Mouse (Mus musculus) layer of hippocampus, postnatal 10 days (tissue): ENCODE measurements around the gene Eif3a. TPM values are rescaled to one million over a fixed set of nuclear protein-coding genes. Genes with fewer than 3 reads are reported as not detected.

ENCODE experiments used
- DNase-seq, 2 experiments: peaks; one replicate each; pipeline ENCODE4 v3.0.0; 2021; ENCODE audit warnings: low spot score in 2 of 2
- microRNA-seq, 2 experiments: library from miRNA; unstranded; fragments of <30 nt; microRNA quantifications; one replicate each; pipeline ENCODE4 v1.2.0; 2021
- total RNA-seq, 2 experiments: library from RNA; stranded (reverse); gene quantifications; 2 replicates each; pipeline ENCODE4 v1.2.3; 2021

The Eif3a gene
- total RNA-seq, 2 experiments from 2014 or later = 137 to 143 TPM

- no peak for DNase-seq
Measured at GRCm38 (mm10) chr19:60758896-60759835, 31.3 kb downstream of the Eif3a start.

- DNase-seq = no peak
Measured at GRCm38 (mm10) chr19:60757099-60757785, 33.2 kb downstream of the Eif3a start.

GRCm38 (mm10) chr19:60756192-60757098 lies 34.0 kb downstream of the Eif3a start:
- DNase-seq = peak; percentile 46 to 64

- peak; percentile 88 to 93 for DNase-seq
Measured at GRCm38 (mm10) chr19:60755438-60756191, 34.8 kb downstream of the Eif3a start, which contains the start of gene Nanos1. Nanos1 (plus strand) TSS chr19:60755987.

- no peak for DNase-seq
Measured at GRCm38 (mm10) chr19:60747801-60748200, 42.7 kb downstream of the Eif3a start.

- no peak for DNase-seq
Measured at GRCm38 (mm10) chr19:60743767-60744547, 46.5 kb downstream of the Eif3a start.

GRCm38 (mm10) chr19:60740560-60740959 lies 49.9 kb downstream of the Eif3a start:
- no peak for DNase-seq

- no peak for DNase-seq
Measured at GRCm38 (mm10) chr19:60731966-60732365, 58.5 kb downstream of the Eif3a start.

GRCm38 (mm10) chr19:60731299-60731698 lies 59.2 kb downstream of the Eif3a start:
- no peak for DNase-seq

GRCm38 (mm10) chr19:60730281-60730852 lies 60.1 kb downstream of the Eif3a start:
- peak; percentile 31 to 49 for DNase-seq

GRCm38 (mm10) chr19:60716381-60716780 lies 74.1 kb downstream of the Eif3a start:
- no peak for DNase-seq

GRCm38 (mm10) chr19:60712577-60712976 lies 77.9 kb downstream of the Eif3a start:
- DNase-seq = no peak

Small RNA genes within 50 kb of the gene (microRNA-seq; reads per million reads assigned to microRNA genes)
- 0 reads per million in 2 experiments for gene mmu-mir-3084-1

Other genes with a start within 250 kb of the Eif3a start
- gene Cacul1, start 209.6 kb downstream of the Eif3a start, total RNA-seq = 10 to 100 TPM; 46.0 to 50.0 TPM
- 10 to 100 TPM; 19.6 to 20.9 TPM for gene Nanos1, start 34.7 kb downstream of the Eif3a start, total RNA-seq
- gene Fam45a, start 20.9 kb upstream of the Eif3a start, total RNA-seq = 10 to 100 TPM; 31.7 to 36.9 TPM
- gene Sfxn4, start 70.8 kb upstream of the Eif3a start, total RNA-seq = 10 to 100 TPM; 11.3 to 12.1 TPM
- gene Prdx3, start 83.9 kb upstream of the Eif3a start, total RNA-seq = 10 to 100 TPM; 81.0 to 89.1 TPM
- gene Grk5, start 99.1 kb upstream of the Eif3a start, total RNA-seq = 10 to 100 TPM; 11.6 to 13.2 TPM